8 mouse cellular contexts compared by ENCODE assay signal in genomic region chr5:142959576-142960556, GRCm38 (mm10). TPM values are rescaled to one million over a fixed set of nuclear protein-coding genes. Genes with fewer than 3 reads are reported as not detected.
A peak's percentile ranks its signal among the peaks of the same experiment; 100 is the strongest.
DNase-seq lines count a peak whose midpoint lies in the region; ATAC-seq and TF ChIP-seq lines count a peak whose summit lies in the region.

Gene Fscn1, plus strand, starts transcription at chr5:142960343.

- peak within 1 kb of the TSS; percentile 95 for H3K9ac ChIP-seq in heart, embryonic 12.5 days
- H3K9ac ChIP-seq in kidney, embryonic 16.5 days (replicated peaks; ENCODE audit: low read length): peak within 1 kb of the TSS; percentile 96
- H3K9ac ChIP-seq in liver, adult 2 months (ENCODE audit: low read depth, low read length): peak within 1 kb of the TSS; percentile 76

- TF ChIP-seq CTCF in liver, adult 2 months (IDR thresholded peaks at IDR 0.05; ENCODE audit: low read depth, low read length): 0 out of 2 replicates have a peak, but pooled peaks have one; percentile 13
- no peak for TF ChIP-seq CTCF in testis, adult 2 months (IDR thresholded peaks at IDR 0.05; ENCODE audit: control insufficient read depth, insufficient read depth, insufficient replicate concordance, low read depth, low read length)

- DNase-seq in CD4-positive helper T cell, adult 2 months (ENCODE audit: low read depth, low spot score): peak; percentile 64
- DNase-seq in brain, adult 2 months (ENCODE audit: low read depth, low spot score): peak; percentile 91
- peak; percentile 93 for DNase-seq in forebrain, embryonic 10.5 days (ENCODE audit: extremely low spot score, low spot score)
- DNase-seq in liver, adult 2 months (ENCODE audit: extremely low read depth, low read depth, low spot score): no peak
- DNase-seq in neural tube, embryonic 10.5 days (ENCODE audit: extremely low spot score, low spot score): peak; percentile 99

- peak within 1 kb of the TSS; percentile 99 for H3K27ac ChIP-seq in forebrain, embryonic 10.5 days
- H3K27ac ChIP-seq in heart, embryonic 12.5 days (ENCODE audit: poor library complexity, severe bottlenecking): peak within 1 kb of the TSS; percentile 82
- peak within 1 kb of the TSS; percentile 97 for H3K27ac ChIP-seq in kidney, embryonic 16.5 days (ENCODE audit: low read length)
- H3K27ac ChIP-seq in liver, adult 2 months (replicated peaks; ENCODE audit: insufficient read depth, low read depth, low read length): 0 out of 2 replicates have a peak within 1 kb of the TSS, but pooled peaks have one; percentile 4
- no peak within 1 kb of the TSS for H3K27ac ChIP-seq in testis, adult 2 months (ENCODE audit: control insufficient read depth, insufficient read depth, low read depth, low read length)

- 7% methylated on average over 44 of the region's 44 CpGs for WGBS in forebrain, embryonic 10.5 days
- WGBS in heart, embryonic 12.5 days: 9% methylated on average over 44 of the region's 44 CpGs
- WGBS in kidney, embryonic 16.5 days: 7% methylated on average over 44 of the region's 44 CpGs
- 15% methylated on average over 44 of the region's 44 CpGs for WGBS in liver, adult 2 months

- no peaks in the 10 kb centered on the region for H3K79me2 ChIP-seq in liver, adult 2 months (ENCODE audit: control insufficient read depth, insufficient read depth, low read length)

- peak; percentile 66 for ATAC-seq in heart, embryonic 12.5 days (ENCODE audit: insufficient number of reproducible peaks, low FRiP score)
- peak; percentile 54; the same call in 1 of the 2 replicates for ATAC-seq in kidney, embryonic 16.5 days (ENCODE audit: low FRiP score, low TSS enrichment)

- peaks cover 41% of the 10 kb centered on the region for H3K4me1 ChIP-seq in forebrain, embryonic 10.5 days
- H3K4me1 ChIP-seq in heart, embryonic 12.5 days (replicated peaks): peaks cover 36% of the 10 kb centered on the region
- peaks cover 26% of the 10 kb centered on the region for H3K4me1 ChIP-seq in kidney, embryonic 16.5 days (ENCODE audit: insufficient read depth, low read length)
- peaks cover 2% of the 10 kb centered on the region; the same call in 1 of the 2 replicates for H3K4me1 ChIP-seq in liver, adult 2 months (ENCODE audit: control insufficient read depth, insufficient read depth, low read length)
- peaks cover 43% of the 10 kb centered on the region for H3K4me1 ChIP-seq in testis, adult 2 months (ENCODE audit: control insufficient read depth, insufficient read depth, low read length)

- no peaks in the 10 kb centered on the region for H3K9me3 ChIP-seq in forebrain, embryonic 10.5 days
- no peaks in the 10 kb centered on the region for H3K9me3 ChIP-seq in heart, embryonic 12.5 days (replicated peaks)
- H3K9me3 ChIP-seq in kidney, embryonic 16.5 days (ENCODE audit: low read length): no peaks in the 10 kb centered on the region

- peak; percentile 66; the same call in 1 of the 2 replicates for TF ChIP-seq POLR2A in liver, adult 2 months (IDR thresholded peaks at IDR 0.05; ENCODE audit: extremely low read depth, insufficient read depth, low read length)
- TF ChIP-seq POLR2A in testis, adult 2 months (IDR thresholded peaks at IDR 0.05; ENCODE audit: control insufficient read depth, low read depth, low read length): 0 out of 2 replicates have a peak, but pooled peaks have one; percentile 29

- H3K4me3 ChIP-seq in forebrain, embryonic 10.5 days: peak within 1 kb of the TSS; percentile 89
- peak within 1 kb of the TSS; percentile 79 for H3K4me3 ChIP-seq in heart, embryonic 12.5 days
- H3K4me3 ChIP-seq in kidney, embryonic 16.5 days (ENCODE audit: low read length): peak within 1 kb of the TSS; percentile 86
- H3K4me3 ChIP-seq in liver, adult 2 months (ENCODE audit: insufficient read depth, low read depth, low read length): peak within 1 kb of the TSS; percentile 73
- peak within 1 kb of the TSS; percentile 75 for H3K4me3 ChIP-seq in testis, adult 2 months (ENCODE audit: control insufficient read depth, low read depth, low read length)

- H3K36me3 ChIP-seq in forebrain, embryonic 10.5 days (replicated peaks): peaks cover 28% of the 10 kb centered on the region
- H3K36me3 ChIP-seq in heart, embryonic 12.5 days: no peaks in the 10 kb centered on the region
- H3K36me3 ChIP-seq in kidney, embryonic 16.5 days (ENCODE audit: insufficient read depth, low read length): no peaks in the 10 kb centered on the region
- H3K36me3 ChIP-seq in liver, adult 2 months (ENCODE audit: control insufficient read depth, insufficient read depth, low read length): no peaks in the 10 kb centered on the region
- H3K36me3 ChIP-seq in testis, adult 2 months (ENCODE audit: control insufficient read depth, insufficient read depth, low read length): no peaks in the 10 kb centered on the region

- peak within 1 kb of the TSS; percentile 83 for H3K4me2 ChIP-seq in heart, embryonic 12.5 days
- H3K4me2 ChIP-seq in kidney, embryonic 16.5 days (replicated peaks; ENCODE audit: low read depth, low read length): peak within 1 kb of the TSS; percentile 83

- peaks cover 16% of the 10 kb centered on the region for H3K27me3 ChIP-seq in forebrain, embryonic 10.5 days (ENCODE audit: poor library complexity, severe bottlenecking)
- peaks cover 7% of the 10 kb centered on the region; the same call in 1 of the 2 replicates for H3K27me3 ChIP-seq in heart, embryonic 12.5 days (replicated peaks)
- H3K27me3 ChIP-seq in kidney, embryonic 16.5 days (ENCODE audit: insufficient read depth, low read length): no peaks in the 10 kb centered on the region
- peaks cover 12% of the 10 kb centered on the region for H3K27me3 ChIP-seq in liver, adult 2 months (ENCODE audit: control insufficient read depth, insufficient read depth, low read length)
- H3K27me3 ChIP-seq in testis, adult 2 months (ENCODE audit: control insufficient read depth, insufficient read depth, low read length): no peaks in the 10 kb centered on the region

RNA-seq across cellular contexts. Expression of gene Fscn1, which starts in this region (rescaled TPM):
- polyA plus RNA-seq in forebrain, embryonic 10.5 days (2016; fragmentation: Nextera tagmentation; extraction: Ambion mirVana): 676 and 689 TPM in 2 replicates
- 201 and 205 TPM in 2 replicates for polyA plus RNA-seq in heart, embryonic 12.5 days (2016; fragmentation: Nextera tagmentation; extraction: Ambion mirVana)
- 302 and 349 TPM in 2 replicates for polyA plus RNA-seq in kidney, embryonic 16.5 days (2015; fragmentation: Nextera tagmentation; extraction: Ambion mirVana)
- total RNA-seq in liver, adult 2 months (2014; rRNA removed): 2.0 and 4.2 TPM in 2 replicates
- polyA plus RNA-seq in liver, adult 2 months (2012; rRNA removed): 3.0 and 4.4 TPM in 2 replicates
- polyA plus RNA-seq in testis, adult 2 months (2012; rRNA removed): 27.1 and 27.3 TPM in 2 replicates
